Mouse (Mus musculus) activated CD4-positive, CD25-positive, alpha-beta regulatory T cell, adult 4 months (primary cell): Measurements from ENCODE around the gene Gm21936. TPM values are rescaled to one million over a fixed set of nuclear protein-coding genes. Genes with fewer than 3 reads are reported as not detected.
"Not testable (repeated sequence)": the region's sequence is repeated elsewhere in the genome, so short reads cannot be mapped to it uniquely, and the experiment has no call there.

Experiments
- ATAC-seq: one replicate; pipeline ENCODE4 v1.8.0; 2017
- polyA plus RNA-seq, 2 experiments: library from polyadenylated mRNA; unstranded; fragments of 100-300 nt; shearing (Covaris generic); gene quantifications; one replicate each; pipeline ENCODE4 v1.2.1; 2017

Gm21936 gene
- not detected for polyA plus RNA-seq

DNA sequence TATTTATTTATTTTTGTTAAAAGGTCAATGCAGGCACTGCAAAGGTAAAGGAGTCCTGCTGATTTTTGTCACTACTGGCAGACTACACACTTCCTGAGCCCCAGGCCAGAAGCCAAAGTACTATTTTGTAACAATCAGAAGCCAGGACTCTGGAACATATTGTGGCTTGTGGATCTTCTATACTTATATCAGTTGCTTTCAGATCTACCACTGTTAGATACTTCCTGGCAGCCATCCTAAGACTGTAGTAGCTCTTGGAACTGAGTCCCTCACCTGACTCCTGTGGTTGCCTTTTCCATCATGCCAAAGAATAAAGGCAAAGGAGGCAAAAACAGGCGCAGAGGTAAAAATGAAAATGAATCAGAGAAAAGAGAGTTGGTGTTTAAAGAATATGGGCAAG lies at the start of gene Gm21936:
Gm21936 (plus strand) TSS at position 301 of the 400 bp plus-strand sequence.
- ATAC-seq, result not testable (repeated sequence)

DNA sequence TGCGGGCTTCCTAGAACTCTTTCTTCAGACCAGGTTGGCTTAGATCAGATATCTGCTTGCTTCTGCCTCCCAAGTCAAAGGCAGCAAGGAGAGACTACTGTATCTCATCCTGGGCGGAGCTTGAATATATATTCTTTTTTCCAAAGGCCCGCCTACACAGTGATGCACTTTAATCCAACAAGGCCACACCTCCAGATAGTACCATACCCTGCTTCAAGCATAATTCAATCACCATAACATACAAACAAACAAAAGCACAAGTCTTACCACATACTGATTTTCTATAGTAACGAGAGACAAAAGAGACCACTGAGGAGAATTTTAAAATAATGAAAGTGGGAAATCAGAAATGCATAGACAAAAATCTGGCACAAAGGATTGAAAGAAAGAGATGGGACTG lies 19.7 kb upstream of the Gm21936 start, which contains the start of gene Gm21319:
Gm21319 (minus strand) TSS at position 101 of the 400 bp plus-strand sequence.
- not testable (repeated sequence) for ATAC-seq

DNA sequence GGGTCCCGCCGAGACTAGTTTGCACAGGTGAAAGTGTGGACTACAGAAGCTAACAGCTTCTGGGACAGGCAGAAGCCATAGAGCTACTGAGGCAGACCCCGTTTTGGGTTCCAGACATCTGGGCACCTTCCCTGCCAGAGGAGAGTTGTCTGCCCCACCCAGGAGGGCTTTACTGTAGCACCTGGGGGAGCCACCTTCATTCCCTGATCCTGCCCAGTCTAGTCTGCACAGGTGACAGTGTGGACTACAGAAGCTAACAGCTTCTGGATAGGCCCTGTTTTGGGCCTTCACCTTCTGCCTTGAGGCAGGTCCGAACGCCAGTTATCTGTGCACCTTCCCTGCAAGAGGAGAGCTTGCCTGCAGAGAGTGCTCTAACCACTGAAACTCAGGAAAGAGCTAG lies 2.7 kb downstream of the Gm21936 start:
- ATAC-seq, result not testable (repeated sequence)

DNA sequence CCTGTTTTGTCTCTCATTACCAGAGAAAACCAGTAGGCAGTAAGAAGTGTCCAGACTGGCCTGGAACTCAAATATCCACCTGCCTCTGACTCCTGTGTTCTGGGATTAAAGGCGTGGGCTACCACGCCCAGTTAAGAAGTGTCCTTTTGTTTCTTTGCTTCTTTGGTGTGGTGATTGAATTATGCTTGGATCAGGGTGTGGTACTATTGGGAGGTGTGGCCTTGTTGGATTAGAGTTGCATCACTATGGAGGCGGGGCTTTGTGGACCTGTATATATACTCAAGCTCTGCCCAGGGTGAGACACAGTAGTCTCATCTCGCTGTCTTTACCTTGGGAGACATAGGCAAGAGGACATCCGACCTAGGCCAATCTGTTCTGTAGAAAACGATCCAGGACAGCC lies 21.0 kb downstream of the Gm21936 start, which contains the start of gene BB287469:
BB287469 (plus strand) TSS at position 301 of the 400 bp plus-strand sequence.
- not testable (repeated sequence) for ATAC-seq

DNA sequence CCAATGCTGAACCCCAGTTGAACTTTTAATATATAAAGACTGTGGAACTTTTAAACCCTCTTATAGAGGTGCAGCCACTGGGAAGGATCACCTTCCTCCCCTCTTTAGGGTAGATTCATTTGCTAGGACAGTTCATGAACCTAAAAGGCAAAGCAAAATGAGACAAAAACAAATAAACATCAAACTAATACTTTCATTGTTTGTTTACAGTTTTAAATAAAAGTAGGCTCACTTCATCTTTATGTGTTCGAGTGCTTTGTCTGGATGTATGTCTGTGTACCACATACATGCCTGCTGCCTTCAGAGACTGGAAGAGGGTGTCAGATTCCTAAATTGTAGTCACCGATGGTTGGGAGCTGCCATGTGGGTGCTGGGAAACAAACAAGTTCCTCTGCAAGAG lies 46.9 kb downstream of the Gm21936 start, which contains the start of gene Gm2001:
Gm2001 (minus strand) TSS at position 101 of the 400 bp plus-strand sequence.
- ATAC-seq, result not testable (repeated sequence)

Other genes starting within 250 kb of the Gm21936 start
- not detected for gene Oog1, start 192.8 kb upstream of the Gm21936 start, polyA plus RNA-seq
- gene Gm4027, start 176.6 kb upstream of the Gm21936 start, polyA plus RNA-seq, result not detected
- not detected for gene Gm16381, start 150.9 kb upstream of the Gm21936 start, polyA plus RNA-seq
- not detected for gene Gm21319, start 19.8 kb upstream of the Gm21936 start, polyA plus RNA-seq
- not detected for gene BB287469, start 21.1 kb downstream of the Gm21936 start, polyA plus RNA-seq
- not detected for gene Gm2001, start 46.8 kb downstream of the Gm21936 start, polyA plus RNA-seq
- not detected for gene Gm2016, start 78.6 kb downstream of the Gm21936 start, polyA plus RNA-seq
- not detected for gene Gm2022, start 99.9 kb downstream of the Gm21936 start, polyA plus RNA-seq
- gene Gm2035, start 124.3 kb downstream of the Gm21936 start, polyA plus RNA-seq, result not detected
- gene Gm2042, start 158.6 kb downstream of the Gm21936 start, polyA plus RNA-seq, result not detected
- not detected for gene Gm2075, start 216.3 kb downstream of the Gm21936 start, polyA plus RNA-seq
- gene Gm6803, start 223.3 kb downstream of the Gm21936 start, polyA plus RNA-seq, result not detected
- not detected for gene Gm2056, start 231.5 kb downstream of the Gm21936 start, polyA plus RNA-seq